Mouse (Mus musculus): ENCODE measurements at regions not wholly inside any gene's neighbourhood (a gene's known extent, or its start where the extent isn't known, plus 50 kb on each side); places are given as distances from the start of the nearest gene placed in this dataset.

DNA sequence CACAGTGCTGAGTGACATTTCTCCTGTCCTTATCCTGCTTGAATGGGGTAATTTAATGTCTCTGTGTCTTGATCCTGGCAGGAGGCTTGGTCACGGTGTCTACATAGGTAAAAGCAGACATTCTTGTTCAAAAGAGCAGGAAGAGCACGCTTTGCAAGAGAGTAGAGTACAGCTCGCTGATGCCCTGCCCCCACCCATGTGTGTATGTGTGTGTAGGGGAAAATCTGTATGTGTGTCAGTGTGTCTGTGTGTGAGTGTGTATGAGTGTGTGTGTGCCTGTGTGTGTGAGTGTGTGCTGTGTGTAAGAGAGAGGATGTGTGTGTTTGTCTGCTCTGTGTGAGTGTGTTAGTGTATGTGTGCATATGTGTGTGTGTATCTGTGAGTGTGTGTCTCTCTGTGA is 221.3 kb downstream of the Bcl11b start:
- TF ChIP-seq POLR2A (IDR thresholded peaks at IDR 0.05; ENCODE audit: low read depth, low read length) (no peak), CTCF (IDR thresholded peaks at IDR 0.05; ENCODE audit: extremely low read depth, insufficient read length, insufficient replicate concordance, low read depth, low read length) (no peak)

All from small intestine, adult 2 months (tissue).